In genomic region chrX:35956236-35956635, GRCm38 (mm10) we compare ENCODE assay signal across 15 mouse cellular contexts.
"Had no signal": no experiment of that assay in that cellular context is flagged by ENCODE, and none has a peak within 500 bp of the region (broad histone marks: within the 10 kb centered on the region; RNA-seq: fewer than 3 reads in every experiment).

No protein-coding gene starts in this region.

- H3K27me3 ChIP-seq: limb, embryonic 13.5 days; liver, embryonic 13.5 days; midbrain, embryonic 12.5 days; neural tube, embryonic 15.5 days had no signal

- H3K4me3 ChIP-seq: limb, embryonic 13.5 days; liver, embryonic 13.5 days; midbrain, embryonic 12.5 days; neural tube, embryonic 15.5 days had no signal

- DNase-seq: kidney, adult 9 months; kidney, postnatal 36 days; left cerebral cortex, postnatal 4 days; liver, embryonic 13.5 days; lung, postnatal 14 days; right cerebral cortex, adult 18-20 months; right cerebral cortex, postnatal 25 days; thymus, postnatal 36 days had no signal

- H3K4me2 ChIP-seq: limb, embryonic 13.5 days; liver, embryonic 13.5 days; midbrain, embryonic 12.5 days; neural tube, embryonic 15.5 days had no signal

- H3K9ac ChIP-seq: limb, embryonic 13.5 days; liver, embryonic 13.5 days; midbrain, embryonic 12.5 days; neural tube, embryonic 15.5 days had no signal

- H3K9me3 ChIP-seq: limb, embryonic 13.5 days; liver, embryonic 13.5 days; midbrain, embryonic 12.5 days; neural tube, embryonic 15.5 days had no signal

- H3K27ac ChIP-seq: kidney, postnatal 0 days; limb, embryonic 13.5 days; liver, embryonic 13.5 days; midbrain, embryonic 12.5 days; neural tube, embryonic 15.5 days had no signal

- H3K36me3 ChIP-seq: limb, embryonic 13.5 days; liver, embryonic 13.5 days; midbrain, embryonic 12.5 days; neural tube, embryonic 15.5 days had no signal

- H3K4me1 ChIP-seq: limb, embryonic 13.5 days; liver, embryonic 13.5 days; midbrain, embryonic 12.5 days; neural tube, embryonic 15.5 days had no signal

- ATAC-seq: inflammation-experienced regulatory T-cells, adult 6 months; intestine, postnatal 0 days; midbrain, embryonic 16.5 days had no signal
